9 mouse cellular contexts compared by ENCODE assay signal in genomic region chr5:35320650-35321049, GRCm38 (mm10). TPM values are rescaled to one million over a fixed set of nuclear protein-coding genes. Genes with fewer than 3 reads are reported as not detected.
DNase-seq lines count a peak whose midpoint lies in the region; ATAC-seq lines count a peak whose summit lies in the region.
"Had no signal": no experiment of that assay in that cellular context is flagged by ENCODE, and none has a peak within 500 bp of the region (broad histone marks: within the 10 kb centered on the region; RNA-seq: fewer than 3 reads in every experiment).

No protein-coding gene starts in this region.

- H3K4me3 ChIP-seq in hindbrain, embryonic 14.5 days (replicated peaks; ENCODE audit: low read length) = no peak overlapping the region
- H3K4me3 ChIP-seq in hindbrain, embryonic 13.5 days = no peak overlapping the region

- no peaks in the 10 kb centered on the region for H3K9me3 ChIP-seq in hindbrain, embryonic 14.5 days (ENCODE audit: control insufficient read depth, low read length)
- no peaks in the 10 kb centered on the region for H3K9me3 ChIP-seq in hindbrain, embryonic 13.5 days

- WGBS in hindbrain, embryonic 14.5 days = 70% methylated on average over 2 of the region's 2 CpGs
- 89% methylated on average over 2 of the region's 2 CpGs for WGBS in hindbrain, embryonic 13.5 days

- H3K27me3 ChIP-seq in hindbrain, embryonic 14.5 days (ENCODE audit: control insufficient read depth, insufficient read depth, low read length) = no peaks in the 10 kb centered on the region
- 0 out of 2 replicates have a peak, but pooled peaks cover 5% of the 10 kb centered on the region for H3K27me3 ChIP-seq in hindbrain, embryonic 13.5 days

- no peak overlapping the region for H3K9ac ChIP-seq in hindbrain, embryonic 14.5 days
- H3K9ac ChIP-seq in hindbrain, embryonic 13.5 days = no peak overlapping the region

- H3K4me2 ChIP-seq in hindbrain, embryonic 14.5 days (replicated peaks) = no peak overlapping the region
- no peak overlapping the region for H3K4me2 ChIP-seq in hindbrain, embryonic 13.5 days

- no peaks in the 10 kb centered on the region for H3K36me3 ChIP-seq in hindbrain, embryonic 14.5 days (replicated peaks; ENCODE audit: control insufficient read depth, insufficient read depth)
- no peaks in the 10 kb centered on the region for H3K36me3 ChIP-seq in hindbrain, embryonic 13.5 days

- peak; percentile 63 for DNase-seq in hindbrain, embryonic 14.5 days (ENCODE audit: low spot score)
- DNase-seq in adrenal gland, postnatal 25 days = peak; percentile 75
- peak; percentile 49 to 72 for DNase-seq in gastrocnemius, adult 8-10 months (ENCODE audit: low spot score in 2 of 2)
- peak; percentile 69 to 74 for DNase-seq in layer of hippocampus, postnatal 36 days
- peak; percentile 79 for DNase-seq in skeletal muscle tissue, adult 2 months (ENCODE audit: low read depth, low spot score)
- DNase-seq in thymus, postnatal 14 days = no peak
- DNase-seq in thymus, postnatal 10 days (ENCODE audit: low spot score in 2 of 2) = no peak

- no peak for ATAC-seq in hindbrain, embryonic 14.5 days (ENCODE audit: low FRiP score)
- no peak for ATAC-seq in hindbrain, embryonic 13.5 days (ENCODE audit: low FRiP score)

- no peak overlapping the region for H3K27ac ChIP-seq in hindbrain, embryonic 14.5 days
- H3K27ac ChIP-seq in hindbrain, embryonic 13.5 days = no peak overlapping the region

- no peaks in the 10 kb centered on the region for H3K4me1 ChIP-seq in hindbrain, embryonic 14.5 days (replicated peaks; ENCODE audit: control insufficient read depth, insufficient read depth, low read length)
- no peaks in the 10 kb centered on the region for H3K4me1 ChIP-seq in hindbrain, embryonic 13.5 days (replicated peaks)

RNA-seq across cellular contexts. Expression of gene Adra2c, which starts 42.5 kb away (rescaled TPM):
- 0.67 and 1.1 TPM in 2 replicates for polyA plus RNA-seq in hindbrain, embryonic 14.5 days (2014; fragmentation: Nextera tagmentation; extraction: Ambion mirVana)
- 0.21 and 0.36 TPM in 2 replicates for polyA plus RNA-seq in hindbrain, embryonic 13.5 days (2015; fragmentation: Nextera tagmentation; extraction: Ambion mirVana)
- total RNA-seq in adrenal gland, postnatal 25 days (2021) = 0.82 TPM in 1 of 2 replicates, not detected in the other
- total RNA-seq in gastrocnemius, adult 8-10 months (2022) = under 1 TPM; 0.12 to 0.31 (median 0.17) TPM
- total RNA-seq in layer of hippocampus, postnatal 36 days (2021) = 10 to 100 TPM; 26.9 to 27.2 TPM
- polyA plus RNA-seq: stomach, embryonic 14.5 days had no signal

Comparison
In these comparisons a context has a peak if more than half of its experiments do, and no peak if none do; other contexts are left out.
1. DNase-seq: peak in hindbrain, embryonic 14.5 days (single experiment), adrenal gland, postnatal 25 days (single experiment), gastrocnemius, adult 8-10 months (2 of 2), layer of hippocampus, postnatal 36 days (2 of 2) and skeletal muscle tissue, adult 2 months (single experiment); none in thymus, postnatal 14 days (single experiment) and thymus, postnatal 10 days (0 of 2).
2. RNA of gene Adra2c, which starts 42.5 kb away (total RNA-seq): 26.9 to 27.2 TPM in layer of hippocampus, postnatal 36 days; 0.82 TPM in adrenal gland, postnatal 25 days and 0.12 to 0.31 TPM in gastrocnemius, adult 8-10 months; every median in the first group is over 10 times any median in the second.